Mouse (Mus musculus) layer of hippocampus, adult 8-10 months (tissue): Measurements from ENCODE around the gene Hspb2. TPM values are rescaled to one million over a fixed set of nuclear protein-coding genes. Genes with fewer than 3 reads are reported as not detected.

Experiments
- DNase-seq, 2 experiments: peaks; one replicate each; pipeline ENCODE4 v3.0.0; 2022; ENCODE audit warnings: low spot score in 2 of 2
- total RNA-seq, 4 experiments: library from RNA; stranded (reverse); gene quantifications; 2 replicates each; pipeline ENCODE4 v1.2.4; 2022

The Hspb2 gene
- total RNA-seq, 4 experiments from 2014 or later: 0.91 to 2.1 (median 1.5) TPM; not detected in 1

- DNase-seq: no peak
Measured at GRCm38 (mm10) chr9:50718878-50719277, 33.3 kb downstream of the Hspb2 start.

- no peak for DNase-seq
Measured at GRCm38 (mm10) chr9:50714188-50714587, 38.0 kb downstream of the Hspb2 start.

GRCm38 (mm10) chr9:50711337-50711736 lies 40.8 kb downstream of the Hspb2 start:
- DNase-seq: no peak

- DNase-seq: no peak
Measured at GRCm38 (mm10) chr9:50709108-50709507, 43.0 kb downstream of the Hspb2 start.

- DNase-seq: no peak
Measured at GRCm38 (mm10) chr9:50704907-50705306, 47.2 kb downstream of the Hspb2 start.

Other genes starting within 250 kb of the Hspb2 start
- gene Pts, start 223.6 kb downstream of the Hspb2 start, total RNA-seq: 10 to 100 TPM; 34.3 to 38.0 (median 35.7) TPM
- gene Il18, start 197.5 kb downstream of the Hspb2 start, total RNA-seq: 10 to 100 TPM; 25.3 to 29.3 (median 27.6) TPM
- gene Bco2, start 197.2 kb downstream of the Hspb2 start, total RNA-seq: 1 to 10 TPM; 3.2 to 5.4 (median 4.1) TPM
- gene Tex12, start 191.0 kb downstream of the Hspb2 start, total RNA-seq: not detected
- 100 to 1,000 TPM; 108 to 126 (median 114) TPM for gene Sdhd, start 148.5 kb downstream of the Hspb2 start, total RNA-seq
- gene Timm8b, start 148.4 kb downstream of the Hspb2 start, total RNA-seq: 100 to 1,000 TPM; 182 to 219 (median 194) TPM
- 1 to 10 TPM; 2.7 to 6.2 (median 5.7) TPM for gene Pih1d2, start 135.0 kb downstream of the Hspb2 start, total RNA-seq
- gene Nkapd1, start 134.9 kb downstream of the Hspb2 start, total RNA-seq: 10 to 100 TPM; 17.0 to 23.7 (median 19.5) TPM
- 100 to 1,000 TPM; 117 to 138 (median 125) TPM for gene Dlat, start 92.6 kb downstream of the Hspb2 start, total RNA-seq
- gene Dixdc1, start 12.8 kb downstream of the Hspb2 start, total RNA-seq: 100 to 1,000 TPM in 2 of 4 experiments, 10 to 100 TPM in 2; 67.3 to 107 (median 93.0) TPM
- 1 to 10 TPM in 3 of 4 experiments, under 1 TPM in 1; 0.96 to 2.3 (median 1.8) TPM for gene 2310030G06Rik, start 5.8 kb downstream of the Hspb2 start, total RNA-seq
- gene Cryab, start 1.0 kb downstream of the Hspb2 start, total RNA-seq: 100 to 1,000 TPM; 136 to 196 (median 167) TPM
- gene Fdxacb1, start 15.9 kb upstream of the Hspb2 start, total RNA-seq: 10 to 100 TPM in 1 of 4 experiments, 1 to 10 TPM in 3; 5.4 to 10.9 (median 6.7) TPM
- 10 to 100 TPM; 21.2 to 34.8 (median 31.2) TPM for gene Alg9, start 22.7 kb upstream of the Hspb2 start, total RNA-seq
- 10 to 100 TPM; 23.3 to 33.3 (median 29.2) TPM for gene 1110032A03Rik, start 23.2 kb upstream of the Hspb2 start, total RNA-seq
- gene Ppp2r1b, start 92.9 kb upstream of the Hspb2 start, total RNA-seq: 10 to 100 TPM; 17.0 to 20.1 (median 19.4) TPM